Mouse (Mus musculus) neural tube, embryonic 11.5 days (tissue): ENCODE data around the gene Olfr115. TPM values are rescaled to one million over a fixed set of nuclear protein-coding genes. Genes with fewer than 3 reads are reported as not detected.

Source experiments
- ATAC-seq: fragments of 200-750 bp; cut with Nextera tagmentation; 2 replicates; pipeline ENCODE4 v1.8.0; 2017; ENCODE audit warnings: moderate number of reproducible peaks, mild to moderate bottlenecking, moderate TSS enrichment, moderate library complexity; ENCODE audit not compliant: insufficient read depth, low FRiP score, low TSS enrichment
- DNase-seq: peaks from one replicate; pipeline ENCODE4 v3.0.0-alpha.2; 2015; ENCODE audit warnings: low spot score
- H3K27ac ChIP-seq: fragments of 300-500 bp; sonication (generic); 2 replicates; pipeline ENCODE4 v1.5.1; 2014; ENCODE audit warnings: low read depth, mild to moderate bottlenecking, low read length
- H3K27me3 ChIP-seq: fragments of 300-500 bp; sonication (generic); 2 replicates; pipeline ENCODE4 v1.6.1; 2014; ENCODE audit warnings: mild to moderate bottlenecking, low read length, mixed read lengths; ENCODE audit not compliant: control insufficient read depth, insufficient read depth
- H3K36me3 ChIP-seq: fragments of 300-500 bp; sonication (generic); 2 replicates; pipeline ENCODE4 v1.6.1; 2014; ENCODE audit warnings: mild to moderate bottlenecking, low read length, moderate library complexity, mixed read lengths; ENCODE audit not compliant: control insufficient read depth, insufficient read depth
- H3K4me1 ChIP-seq: fragments of 300-500 bp; sonication (generic); 2 replicates; pipeline ENCODE4 v1.6.1; 2014; ENCODE audit warnings: low read length, mixed read lengths; ENCODE audit not compliant: control insufficient read depth, insufficient read depth
- H3K4me2 ChIP-seq: fragments of 300-500 bp; sonication (generic); 2 replicates; pipeline ENCODE4 v1.6.1; 2014; ENCODE audit warnings: low read depth, mild to moderate bottlenecking, moderate library complexity
- H3K4me3 ChIP-seq: fragments of 300-500 bp; sonication (generic); 2 replicates; pipeline ENCODE4 v1.5.1; 2014; ENCODE audit warnings: low read depth, low read length
- H3K9ac ChIP-seq: fragments of 300-500 bp; sonication (generic); 2 replicates; pipeline ENCODE4 v1.6.1; 2014; ENCODE audit warnings: mild to moderate bottlenecking, low read length
- H3K9me3 ChIP-seq: fragments of 300-500 bp; sonication (generic); 2 replicates; pipeline ENCODE4 v1.6.1; 2016; ENCODE audit warnings: low read length; ENCODE audit not compliant: control insufficient read depth
- WGBS: fragments of 180-500 bp; shearing (Covaris S2); extraction: QIAGEN DNeasy Blood & Tissue Kit; methylation state at CpG from one replicate; pipeline ENCODE4 v1.1.7; 2014; 5-methylcytosine and 5-hydroxymethylcytosine counted together
- polyA plus RNA-seq: library from polyadenylated mRNA; unstranded; fragments of >200 nt; fragmentation: Nextera tagmentation; extraction: Ambion mirVana; gene quantifications from 2 replicates; pipeline ENCODE4 v1.2.1, GENCODE M21; 2014

Gene Olfr115
- not detected in 2 replicates for polyA plus RNA-seq

DNA sequence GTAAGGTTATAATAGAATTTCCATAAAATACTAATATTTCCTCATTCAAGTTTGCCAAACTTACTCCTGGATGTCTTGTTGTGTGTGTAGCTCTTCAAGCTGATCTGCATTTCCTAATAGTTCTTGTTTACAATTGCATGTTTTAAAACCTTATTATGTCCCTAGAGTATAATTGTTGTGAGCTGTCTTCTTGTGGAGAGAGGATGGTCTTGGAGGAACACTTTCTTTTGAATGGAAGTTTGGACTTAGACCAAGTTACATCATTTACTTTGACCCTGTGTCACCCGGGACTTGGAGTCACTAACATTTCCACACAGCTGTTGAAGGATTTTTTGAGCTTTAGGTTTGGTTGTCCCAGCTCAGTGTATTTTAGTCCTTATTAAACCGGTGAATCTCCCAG, at the start of gene Olfr115, which contains the start of gene Olfr116:
Olfr115 (minus strand) TSS at position 101 of the 400 bp plus-strand sequence.
Olfr116 (minus strand) TSS at position 191 of the 400 bp plus-strand sequence.
- WGBS, result 86% methylated on average over 2 of the region's 2 CpGs

DNA sequence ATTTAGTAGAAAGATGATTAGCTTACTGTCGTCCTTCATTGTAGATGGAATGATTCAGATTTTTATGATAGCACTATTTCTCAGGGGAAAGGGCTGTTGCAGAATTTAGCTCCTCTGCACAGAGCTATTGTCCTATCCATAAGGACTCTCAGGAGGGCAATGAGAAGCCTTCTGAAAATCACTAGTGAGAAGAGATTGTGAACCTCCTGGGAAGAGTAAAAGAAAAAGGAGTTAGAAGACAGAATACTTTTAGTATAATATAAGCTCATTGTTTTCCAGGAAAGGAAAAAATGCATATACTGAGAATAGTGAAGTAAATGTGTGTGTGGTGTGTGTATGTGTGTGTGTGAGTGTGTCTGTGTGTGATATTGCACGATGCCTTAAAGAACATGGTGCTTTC, 39.8 kb upstream of the Olfr115 start, which contains the start of gene Olfr118:
Olfr118 (plus strand) TSS at position 301 of the 400 bp plus-strand sequence.
- H3K4me3 ChIP-seq, result no peak within 1 kb of the TSS
- WGBS, result 76% methylated on average over 2 of the region's 2 CpGs
- ATAC-seq, result no peak

More for the DNA sequence above, at the start of gene Olfr115, which contains the start of gene Olfr116:
- ATAC-seq (no peak), DNase-seq (no peak)
- H3K36me3 ChIP-seq, result no peaks in the 10 kb centered on the region
- no peaks in the 10 kb centered on the region for H3K4me1 ChIP-seq
- no peak within 1 kb of the TSS for H3K9ac ChIP-seq
- H3K4me2 ChIP-seq, result no peak within 1 kb of the TSS
- 0 out of 2 replicates have a peak, but pooled peaks cover 4% of the 10 kb centered on the region for H3K9me3 ChIP-seq
- no peak within 1 kb of the TSS for H3K4me3 ChIP-seq
- no peaks in the 10 kb centered on the region for H3K27me3 ChIP-seq
- H3K27ac ChIP-seq, result no peak within 1 kb of the TSS

DNA sequence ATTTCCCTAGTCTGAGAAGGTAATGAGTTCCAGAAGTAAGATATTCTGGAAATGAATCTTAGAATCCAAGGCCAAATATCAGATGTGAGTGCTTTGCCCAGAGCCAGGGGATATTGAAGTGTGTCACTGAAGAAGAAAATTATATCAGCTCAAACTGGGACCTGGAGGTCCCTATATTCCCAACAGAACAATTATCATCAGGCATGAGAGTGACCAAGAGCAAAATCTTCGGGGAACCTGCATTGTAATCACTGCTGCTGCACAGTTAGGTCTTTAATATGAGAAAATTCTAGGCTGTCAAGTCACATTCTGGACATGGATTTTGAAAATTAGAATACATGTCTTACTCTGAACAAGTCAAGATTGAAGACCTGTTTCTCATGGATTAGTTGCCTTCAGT, 36.8 kb upstream of the Olfr115 start, which contains the start of gene Olfr117:
Olfr117 (minus strand) TSS at position 101 of the 400 bp plus-strand sequence.
- no peak within 1 kb of the TSS for H3K27ac ChIP-seq
- H3K9ac ChIP-seq, result no peak within 1 kb of the TSS
- H3K27me3 ChIP-seq, result no peaks in the 10 kb centered on the region
- no peaks in the 10 kb centered on the region for H3K4me1 ChIP-seq
- no peak within 1 kb of the TSS for H3K4me2 ChIP-seq
- 74% methylated on average over 1 of the region's 1 CpGs for WGBS
- DNase-seq, result no peak
- ATAC-seq, result no peak
- H3K4me3 ChIP-seq, result no peak within 1 kb of the TSS
- H3K36me3 ChIP-seq, result no peaks in the 10 kb centered on the region
- H3K9me3 ChIP-seq, result no peaks in the 10 kb centered on the region

More for the DNA sequence above, 39.8 kb upstream of the Olfr115 start, which contains the start of gene Olfr118:
- no peak within 1 kb of the TSS for H3K9ac ChIP-seq
- no peak for DNase-seq
- no peak within 1 kb of the TSS for H3K4me2 ChIP-seq
- no peak within 1 kb of the TSS for H3K27ac ChIP-seq
- H3K9me3 ChIP-seq, result no peaks in the 10 kb centered on the region
- no peaks in the 10 kb centered on the region for H3K27me3 ChIP-seq
- no peaks in the 10 kb centered on the region for H3K4me1 ChIP-seq
- no peaks in the 10 kb centered on the region for H3K36me3 ChIP-seq

DNA sequence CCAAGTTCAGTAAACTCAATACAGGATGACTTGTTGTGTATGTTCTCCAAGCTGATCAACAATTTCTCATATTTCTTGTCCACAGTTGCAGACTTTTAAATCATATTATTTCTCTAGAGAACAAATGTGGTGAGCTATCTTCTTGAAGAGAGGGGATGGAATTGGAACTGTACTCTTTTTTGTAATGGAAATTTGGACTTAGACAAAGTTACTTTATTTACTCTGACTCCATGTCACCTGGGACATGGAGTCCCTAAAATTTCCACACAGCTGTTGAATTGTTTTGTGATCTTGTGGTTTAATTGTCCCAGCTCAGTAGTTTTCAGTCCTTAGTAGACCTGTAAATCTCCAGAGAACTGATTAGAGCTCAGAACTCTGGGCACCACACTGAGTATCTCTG, 34.3 kb downstream of the Olfr115 start, which contains the start of gene Olfr114:
Olfr114 (minus strand) TSS at position 101 of the 400 bp plus-strand sequence.
- DNase-seq, result no peak
- Histone ChIP-seq H3K4me3 (no peak within 1 kb of the TSS), H3K9ac (no peak within 1 kb of the TSS), H3K4me2 (no peak within 1 kb of the TSS), H3K27me3 (no peaks in the 10 kb centered on the region), H3K9me3 (no peaks in the 10 kb centered on the region), H3K4me1 (no peaks in the 10 kb centered on the region), H3K27ac (no peak within 1 kb of the TSS), H3K36me3 (no peaks in the 10 kb centered on the region)
- ATAC-seq, result no peak

DNA sequence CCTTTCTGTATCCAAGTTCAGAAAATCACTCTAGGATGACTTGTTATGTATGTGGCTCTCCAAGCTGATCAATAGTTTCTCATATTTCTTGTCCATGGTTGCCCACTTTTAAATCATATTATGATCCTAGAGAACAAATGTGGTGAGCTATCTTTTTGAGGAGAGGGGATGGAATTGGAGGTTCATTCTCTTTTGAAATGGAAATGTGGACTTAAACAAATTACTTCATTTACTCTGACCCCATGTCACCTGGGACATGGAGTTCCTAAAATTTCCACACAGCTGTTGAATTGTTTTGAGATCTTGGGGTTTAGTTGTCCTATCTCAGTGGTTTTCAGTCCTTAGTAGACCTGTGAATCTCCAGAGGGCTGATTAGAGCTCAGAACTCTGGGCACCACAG, 49.3 kb downstream of the Olfr115 start, which contains the start of gene Olfr113:
Olfr113 (minus strand) TSS at position 101 of the 400 bp plus-strand sequence.
- Histone ChIP-seq H3K4me1 (no peaks in the 10 kb centered on the region), H3K27me3 (no peaks in the 10 kb centered on the region), H3K9me3 (no peaks in the 10 kb centered on the region), H3K27ac (no peak within 1 kb of the TSS), H3K4me2 (no peak within 1 kb of the TSS), H3K9ac (no peak within 1 kb of the TSS), H3K36me3 (no peaks in the 10 kb centered on the region), H3K4me3 (no peak within 1 kb of the TSS)
- no peak for DNase-seq
- no peak for ATAC-seq

DNA sequence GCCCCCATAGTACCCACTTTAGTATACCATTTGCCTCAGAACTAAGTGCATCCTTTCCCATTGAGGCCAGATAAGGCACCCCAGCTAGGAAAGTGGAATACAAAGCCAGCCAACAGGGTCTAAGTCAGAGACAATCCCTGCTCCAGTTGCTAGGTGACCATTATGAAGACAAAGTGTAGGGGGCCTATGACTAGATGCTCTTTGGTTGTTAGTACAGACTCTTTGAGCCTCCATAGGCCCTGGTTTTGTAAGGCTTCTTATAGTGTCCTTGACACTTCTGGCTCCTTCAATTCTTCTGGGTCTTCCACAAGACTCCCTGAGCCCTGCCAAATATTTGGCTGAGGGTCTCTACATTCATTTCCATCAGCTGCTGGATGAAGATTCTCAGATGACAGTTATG, 57.6 kb downstream of the Olfr115 start, which contains the start of gene Olfr112:
Olfr112 (minus strand) TSS at position 101 of the 400 bp plus-strand sequence.
- no peak within 1 kb of the TSS for H3K9ac ChIP-seq
- no peak within 1 kb of the TSS for H3K4me2 ChIP-seq
- H3K4me1 ChIP-seq, result no peaks in the 10 kb centered on the region
- H3K36me3 ChIP-seq, result no peaks in the 10 kb centered on the region
- no peak within 1 kb of the TSS for H3K27ac ChIP-seq
- ATAC-seq (no peak), DNase-seq (no peak)
- H3K4me3 ChIP-seq, result no peak within 1 kb of the TSS
- H3K27me3 ChIP-seq, result no peaks in the 10 kb centered on the region
- H3K9me3 ChIP-seq, result no peaks in the 10 kb centered on the region

Other genes starting within 250 kb of the Olfr115 start
- gene Olfr105-ps, start 248.1 kb downstream of the Olfr115 start, polyA plus RNA-seq, result not detected in 2 replicates
- gene Olfr106-ps, start 236.7 kb downstream of the Olfr115 start, polyA plus RNA-seq, result not detected in 2 replicates
- gene Olfr107, start 227.9 kb downstream of the Olfr115 start, polyA plus RNA-seq, result not detected in 2 replicates
- not detected in 2 replicates for gene Olfr108, start 181.6 kb downstream of the Olfr115 start, polyA plus RNA-seq
- gene Olfr109, start 168.2 kb downstream of the Olfr115 start, polyA plus RNA-seq, result not detected in 2 replicates
- gene H2-M2, start 143.6 kb downstream of the Olfr115 start, polyA plus RNA-seq, result not detected in 2 replicates
- gene Olfr110, start 134.6 kb downstream of the Olfr115 start, polyA plus RNA-seq, result not detected in 2 replicates
- not detected in 2 replicates for gene Olfr111, start 119.1 kb downstream of the Olfr115 start, polyA plus RNA-seq
- not detected in 2 replicates for gene Olfr112, start 57.7 kb downstream of the Olfr115 start, polyA plus RNA-seq
- gene Olfr113, start 49.4 kb downstream of the Olfr115 start, polyA plus RNA-seq, result not detected in 2 replicates
- not detected in 2 replicates for gene Olfr114, start 34.4 kb downstream of the Olfr115 start, polyA plus RNA-seq
- gene Olfr116, start 90 bp upstream of the Olfr115 start, polyA plus RNA-seq, result not detected in 2 replicates
- gene Olfr117, start 36.7 kb upstream of the Olfr115 start, polyA plus RNA-seq, result not detected in 2 replicates
- gene Olfr118, start 39.9 kb upstream of the Olfr115 start, polyA plus RNA-seq, result not detected in 2 replicates
- not detected in 2 replicates for gene Olfr119, start 69.5 kb upstream of the Olfr115 start, polyA plus RNA-seq
- not detected in 2 replicates for gene Olfr120, start 94.7 kb upstream of the Olfr115 start, polyA plus RNA-seq
- not detected in 2 replicates for gene Olfr121, start 121.7 kb upstream of the Olfr115 start, polyA plus RNA-seq
- gene Olfr122, start 141.5 kb upstream of the Olfr115 start, polyA plus RNA-seq, result not detected in 2 replicates
- not detected in 2 replicates for gene Olfr123, start 166.4 kb upstream of the Olfr115 start, polyA plus RNA-seq
- not detected in 2 replicates for gene Olfr124, start 172.8 kb upstream of the Olfr115 start, polyA plus RNA-seq
- gene Olfr125, start 205.8 kb upstream of the Olfr115 start, polyA plus RNA-seq, result not detected in 2 replicates
- gene Olfr126, start 220.4 kb upstream of the Olfr115 start, polyA plus RNA-seq, result not detected in 2 replicates